Mouse (Mus musculus) mesoderm, embryonic 11.5 days (tissue): ENCODE results near the gene Itpr3.

Experiments used
- DNase-seq: peaks from one replicate; pipeline ENCODE4 v3.0.0-alpha.2; 2012; ENCODE audit warnings: low read depth, low spot score

The Itpr3 gene

DNA sequence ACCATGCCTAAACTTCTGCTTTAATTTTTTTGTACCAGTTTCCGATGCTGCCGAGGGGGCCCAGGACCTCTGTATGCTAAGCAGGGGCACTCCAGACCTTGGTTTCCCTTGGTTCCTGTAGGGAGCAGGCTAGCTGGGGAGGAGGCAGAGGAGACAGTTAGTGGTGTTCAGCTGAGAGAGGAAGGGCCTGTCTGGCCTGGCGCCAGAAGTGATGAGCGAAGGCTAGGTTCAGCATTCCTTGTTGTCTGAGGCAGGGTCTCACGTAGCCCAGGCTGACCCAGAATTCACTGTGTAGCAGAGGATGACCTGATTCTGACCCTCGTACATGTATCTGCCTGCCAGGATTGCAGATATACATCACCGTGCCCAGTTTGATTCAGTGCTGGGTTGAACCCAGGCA is 13.8 kb downstream of the Itpr3 start:
- DNase-seq = no peak

DNA sequence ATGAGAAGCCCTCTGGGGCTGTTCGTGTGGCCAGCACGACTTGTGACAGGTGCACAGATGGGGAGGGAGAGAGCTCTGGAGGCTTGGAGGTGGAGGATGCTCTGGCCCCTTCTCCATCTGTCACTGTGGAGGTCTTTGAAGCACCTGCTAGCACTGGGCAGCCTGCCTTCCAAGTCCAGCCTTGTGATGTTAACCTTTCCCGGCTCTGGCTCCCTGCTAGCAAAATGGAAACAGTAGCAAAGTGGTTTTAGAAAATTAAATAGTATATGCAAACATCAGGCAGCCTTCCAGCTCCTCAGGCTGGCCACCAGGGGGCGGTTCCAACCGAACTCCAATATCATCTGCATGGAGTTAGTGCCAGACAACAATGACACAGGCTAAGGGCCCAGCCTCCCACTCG is 14.5 kb downstream of the Itpr3 start:
- no peak for DNase-seq

- DNase-seq = no peak
Measured at GRCm38 (mm10) chr17:27072363-27072762, 15.3 kb downstream of the Itpr3 start.

GRCm38 (mm10) chr17:27073126-27073525 is 16.0 kb downstream of the Itpr3 start:
- DNase-seq = no peak

GRCm38 (mm10) chr17:27073778-27074177 is 16.7 kb downstream of the Itpr3 start:
- no peak for DNase-seq

DNA sequence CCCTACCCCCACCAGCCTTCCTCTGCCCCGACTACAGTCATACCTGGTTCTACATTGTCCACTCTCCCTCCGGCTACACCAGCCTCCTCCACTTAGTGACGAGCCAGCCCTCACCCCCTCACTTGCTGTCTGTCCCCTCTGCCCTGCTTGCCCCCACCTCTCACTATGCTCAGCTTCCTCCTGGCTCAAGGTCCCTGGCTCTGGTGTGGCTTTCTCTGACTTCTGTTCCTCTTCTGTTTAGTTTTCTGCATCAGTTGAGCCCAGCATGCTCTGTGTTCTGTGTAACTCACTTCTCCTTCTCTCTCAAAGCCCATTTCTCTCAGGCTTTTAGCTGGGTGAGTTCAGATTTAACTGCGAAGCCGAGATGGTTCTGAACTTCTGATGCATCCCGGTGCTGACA is 17.1 kb downstream of the Itpr3 start:
- DNase-seq = no peak

GRCm38 (mm10) chr17:27074849-27075745 is 18.0 kb downstream of the Itpr3 start:
- DNase-seq = no peak

GRCm38 (mm10) chr17:27077133-27077532 is 20.0 kb downstream of the Itpr3 start:
- DNase-seq = no peak

DNA sequence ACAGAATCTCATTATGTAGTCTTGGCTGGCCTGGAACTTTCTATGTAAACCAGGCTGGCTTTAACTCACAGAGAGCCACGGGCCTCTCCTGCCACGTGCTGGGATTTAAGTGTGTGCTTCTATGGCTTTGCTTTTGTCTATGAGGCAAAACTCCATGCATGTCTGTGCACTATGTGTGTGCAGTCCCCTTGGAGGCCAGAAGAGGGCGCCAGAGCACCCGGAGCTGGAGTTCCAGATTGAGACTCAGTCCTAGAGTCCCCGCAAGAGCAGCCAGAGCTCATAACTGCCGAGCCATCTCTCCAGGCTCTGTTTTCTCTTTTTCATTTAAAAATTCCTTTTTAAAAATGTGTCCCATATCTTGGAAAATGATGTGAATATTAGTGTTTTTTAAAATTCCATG is 20.8 kb downstream of the Itpr3 start:
- peak; percentile 16 for DNase-seq

DNA sequence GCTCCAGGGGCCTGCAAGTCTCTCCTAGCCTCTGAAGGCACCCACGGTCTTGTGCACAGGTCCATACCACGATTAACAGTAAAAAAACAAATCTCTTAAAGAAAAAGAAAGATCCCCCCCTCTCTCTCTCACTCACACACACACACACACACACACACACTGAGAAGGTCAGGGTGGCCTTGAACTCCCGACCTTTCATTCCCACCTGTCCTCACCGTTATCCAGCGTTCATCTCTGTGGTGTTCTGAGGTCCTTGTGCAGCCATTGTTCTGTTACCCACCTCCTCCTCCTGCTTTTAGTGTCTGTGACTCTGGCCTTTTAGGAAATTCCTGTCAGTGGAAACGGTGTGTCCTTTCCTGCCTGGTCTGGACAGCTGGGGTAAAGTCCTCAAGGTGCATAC is 21.4 kb downstream of the Itpr3 start:
- no peak for DNase-seq

DNA sequence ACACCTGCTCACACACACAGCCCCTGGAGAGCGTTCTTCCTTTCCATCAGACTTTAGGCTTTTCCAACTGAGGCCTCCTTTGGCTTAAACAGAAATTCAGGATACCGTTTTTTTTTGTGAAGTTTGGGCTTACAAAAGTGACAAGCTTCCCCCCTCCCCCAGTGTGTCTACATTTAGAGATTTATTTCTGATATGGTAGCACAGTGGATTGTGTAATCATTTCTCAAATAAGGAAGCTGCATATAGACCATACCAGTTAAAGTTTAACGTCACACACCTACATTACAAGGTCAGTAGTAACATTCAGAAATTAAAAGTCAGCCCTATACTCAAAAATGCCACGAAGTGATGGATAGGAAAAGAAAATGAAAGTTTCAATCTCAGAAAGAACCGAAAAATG is 24.8 kb downstream of the Itpr3 start:
- no peak for DNase-seq

- DNase-seq = no peak
Measured at GRCm38 (mm10) chr17:27082796-27083195, 25.7 kb downstream of the Itpr3 start.

DNA sequence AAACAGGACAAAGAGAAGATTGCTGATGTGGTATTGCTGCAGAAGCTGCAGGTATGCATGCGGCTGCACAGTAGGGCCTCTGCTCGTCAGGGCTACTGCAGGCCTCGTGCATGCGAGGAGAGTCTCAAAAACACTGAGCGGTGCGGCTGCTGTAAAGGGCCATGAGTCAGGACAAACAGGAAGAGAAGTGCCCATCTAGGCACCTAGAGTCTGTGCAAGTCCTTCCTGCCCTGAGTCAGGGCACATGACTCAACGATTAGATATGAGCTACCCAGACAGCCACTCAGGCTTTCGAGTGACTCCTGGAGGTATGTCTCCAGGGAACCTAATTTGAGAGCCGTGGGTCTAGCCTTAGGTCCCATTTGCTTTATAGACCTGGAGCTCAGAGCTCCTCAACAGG is 26.5 kb downstream of the Itpr3 start:
- DNase-seq = no peak

GRCm38 (mm10) chr17:27085676-27086075 is 28.6 kb downstream of the Itpr3 start:
- peak; percentile 66 for DNase-seq

- peak; percentile 63 for DNase-seq
Measured at GRCm38 (mm10) chr17:27087426-27087825, 30.3 kb downstream of the Itpr3 start.

GRCm38 (mm10) chr17:27090068-27090467 is 33.0 kb downstream of the Itpr3 start:
- DNase-seq = no peak

GRCm38 (mm10) chr17:27095690-27096089 is 38.6 kb downstream of the Itpr3 start:
- DNase-seq = no peak

- DNase-seq = no peak
Measured at GRCm38 (mm10) chr17:27101675-27102074, 44.6 kb downstream of the Itpr3 start.

DNA sequence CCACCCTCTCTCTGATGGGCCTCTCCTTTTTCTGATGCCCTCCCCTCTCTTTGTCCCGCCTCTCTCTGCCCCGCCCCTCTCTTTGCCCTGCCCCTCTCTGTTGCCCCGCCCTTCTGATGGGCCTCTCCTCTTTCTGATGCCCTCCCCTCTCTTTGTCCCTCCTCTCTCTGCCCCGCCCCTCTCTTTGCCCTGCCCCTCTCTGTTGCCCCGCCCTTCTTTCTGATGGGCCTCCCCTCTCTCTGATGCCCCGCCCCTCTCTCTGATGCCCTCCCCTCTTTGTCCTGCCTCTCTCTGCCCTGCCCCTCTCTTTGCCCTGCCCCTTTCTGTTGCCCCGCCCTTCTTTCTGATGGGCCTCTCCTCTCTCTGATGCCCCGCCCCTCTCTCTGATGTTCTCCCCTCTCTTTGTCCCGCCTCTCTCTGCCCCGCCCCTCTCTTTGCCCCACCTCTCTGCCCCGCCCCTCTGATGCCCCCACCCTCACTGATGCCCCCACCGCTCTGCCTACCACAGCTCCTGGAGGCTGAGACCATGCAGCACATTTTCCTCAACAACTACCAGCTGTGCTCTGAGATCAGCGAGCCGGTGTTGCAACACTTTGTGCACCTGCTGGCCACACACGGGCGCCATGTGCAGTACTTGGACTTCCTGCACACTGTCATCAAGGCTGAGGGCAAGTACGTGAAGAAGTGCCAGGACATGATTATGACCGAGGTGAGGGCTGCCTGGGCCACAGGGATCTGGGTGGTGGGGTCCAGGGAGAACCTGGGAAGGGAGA is 48.8 kb downstream of the Itpr3 start:
- DNase-seq = no peak

- peak; percentile 36 for DNase-seq
Measured at GRCm38 (mm10) chr17:27106745-27107144, 49.6 kb downstream of the Itpr3 start.

GRCm38 (mm10) chr17:27107936-27108335 is 50.8 kb downstream of the Itpr3 start:
- no peak for DNase-seq

- no peak for DNase-seq
Measured at GRCm38 (mm10) chr17:27110072-27110471, 53.0 kb downstream of the Itpr3 start.
